Mouse (Mus musculus): ENCODE results near the gene Nme7.

DNA sequence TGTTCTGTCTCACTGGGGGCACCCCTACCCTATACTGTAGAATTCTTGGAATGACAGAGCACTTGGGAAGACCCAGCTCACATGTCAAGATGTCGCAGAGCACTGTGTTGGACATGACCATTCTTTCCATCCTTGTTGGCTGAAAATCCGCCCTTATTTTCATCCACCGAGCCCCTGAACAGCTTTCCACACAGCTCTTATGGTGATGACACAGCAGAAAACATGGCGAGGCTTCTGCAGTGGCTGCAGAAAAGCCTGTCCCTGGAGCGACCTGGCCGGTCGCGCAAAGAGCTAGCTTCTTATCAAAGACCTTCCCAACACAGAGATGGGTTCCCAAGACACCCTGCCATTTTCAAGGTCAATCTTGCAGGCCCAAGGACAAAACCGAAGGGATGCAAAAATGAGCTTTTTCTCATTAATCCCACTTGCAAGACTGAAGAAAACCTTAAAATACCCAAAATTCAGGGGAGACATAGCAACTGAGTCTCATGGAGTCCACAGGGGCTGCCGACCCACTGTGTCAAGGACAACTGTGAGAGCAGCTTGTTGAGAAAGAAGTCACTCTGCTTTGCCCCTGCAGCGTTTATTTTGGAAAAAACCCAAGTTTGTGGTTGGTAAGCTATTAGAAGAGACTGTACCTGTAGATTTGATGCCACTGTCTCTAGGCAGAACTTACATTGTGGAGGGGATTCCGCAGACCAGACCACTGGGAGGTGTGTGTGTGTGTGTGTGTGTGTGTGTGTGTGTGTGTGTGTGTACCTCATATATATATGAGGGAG is 155.4 kb downstream of the Nme7 start:
- TF ChIP-seq CTCF (IDR thresholded peaks at IDR 0.05; ENCODE audit: low read depth) (no peak), EP300 (IDR thresholded peaks at IDR 0.05; ENCODE audit: low read depth) (no peak)

Data from heart, postnatal 0 days (tissue).